Mouse (Mus musculus) liver, adult 2 months (tissue): ENCODE measurements around the gene Kcnj15. TPM values are rescaled to one million over a fixed set of nuclear protein-coding genes. Genes with fewer than 3 reads are reported as not detected.

Experiments used
- DNase-seq: peaks from one replicate; pipeline ENCODE4 v3.0.0-alpha.2; 2011; ENCODE audit warnings: low read depth, low spot score; ENCODE audit errors: extremely low read depth
- H3K27ac ChIP-seq: fragments of 200-500 bp; replicated peaks from 2 replicates; pipeline ENCODE4 v1.5.1; 2012; ENCODE audit warnings: low read depth, mild to moderate bottlenecking, control low read depth, inconsistent platforms, low read length; ENCODE audit not compliant: insufficient read depth
- H3K27me3 ChIP-seq: fragments of 200-500 bp; 2 replicates; pipeline ENCODE4 v1.6.1; 2012; ENCODE audit warnings: mild to moderate bottlenecking, moderate library complexity, low read length, inconsistent platforms; ENCODE audit not compliant: control insufficient read depth, insufficient read depth
- H3K36me3 ChIP-seq: fragments of 200-500 bp; 2 replicates; pipeline ENCODE4 v1.6.1; 2012; ENCODE audit warnings: low read length, inconsistent platforms; ENCODE audit not compliant: control insufficient read depth, insufficient read depth
- H3K4me1 ChIP-seq: fragments of 200-500 bp; 2 replicates; pipeline ENCODE4 v1.6.1; 2011; ENCODE audit warnings: low read length; ENCODE audit not compliant: control insufficient read depth, insufficient read depth
- H3K4me3 ChIP-seq: fragments of 200-500 bp; 2 replicates; pipeline ENCODE4 v1.5.1; 2011; ENCODE audit warnings: low read depth, mild to moderate bottlenecking, control low read depth, low read length, moderate library complexity; ENCODE audit not compliant: insufficient read depth
- H3K79me2 ChIP-seq: fragments of 200-500 bp; 2 replicates; pipeline ENCODE4 v1.6.1; 2012; ENCODE audit warnings: inconsistent platforms, mild to moderate bottlenecking, low read length, moderate library complexity; ENCODE audit not compliant: control insufficient read depth, insufficient read depth
- H3K9ac ChIP-seq: fragments of 200-500 bp; 2 replicates; pipeline ENCODE4 v1.6.1; 2012; ENCODE audit warnings: low read depth, mild to moderate bottlenecking, control low read depth, inconsistent platforms, low read length
- CTCF ChIP-seq: fragments of 200-500 bp; IDR thresholded peaks from 2 replicates; pipeline ENCODE4 v1.5.1; 2011; ENCODE audit warnings: low read depth, low read length, control low read depth
- POLR2A ChIP-seq: fragments of 200-500 bp; IDR thresholded peaks from 2 replicates; pipeline ENCODE4 v1.6.1; 2011; ENCODE audit warnings: low read length, control low read depth; ENCODE audit not compliant: insufficient read depth; ENCODE audit errors: extremely low read depth
- WGBS: fragments of 180-500 bp; shearing (Covaris S2); methylation state at CpG from one replicate; pipeline ENCODE4 v1.1.7; 2018; 5-methylcytosine and 5-hydroxymethylcytosine counted together
- polyA plus RNA-seq: library from polyadenylated mRNA; depleted of rRNA; stranded (reverse); fragments of >200 nt; gene quantifications from 2 replicates; pipeline ENCODE4 v1.2.3, GENCODE M21; 2012; rRNA removed
- total RNA-seq: library from RNA; depleted of rRNA; stranded (reverse); fragments of >200 nt; gene quantifications from 2 replicates; pipeline ENCODE4 v1.2.3, GENCODE M21; 2014; rRNA removed

Gene Kcnj15
- total RNA-seq (0.18 and 0.27 TPM in 2 replicates), polyA plus RNA-seq (0.04 and 0.06 TPM in 2 replicates)

DNA sequence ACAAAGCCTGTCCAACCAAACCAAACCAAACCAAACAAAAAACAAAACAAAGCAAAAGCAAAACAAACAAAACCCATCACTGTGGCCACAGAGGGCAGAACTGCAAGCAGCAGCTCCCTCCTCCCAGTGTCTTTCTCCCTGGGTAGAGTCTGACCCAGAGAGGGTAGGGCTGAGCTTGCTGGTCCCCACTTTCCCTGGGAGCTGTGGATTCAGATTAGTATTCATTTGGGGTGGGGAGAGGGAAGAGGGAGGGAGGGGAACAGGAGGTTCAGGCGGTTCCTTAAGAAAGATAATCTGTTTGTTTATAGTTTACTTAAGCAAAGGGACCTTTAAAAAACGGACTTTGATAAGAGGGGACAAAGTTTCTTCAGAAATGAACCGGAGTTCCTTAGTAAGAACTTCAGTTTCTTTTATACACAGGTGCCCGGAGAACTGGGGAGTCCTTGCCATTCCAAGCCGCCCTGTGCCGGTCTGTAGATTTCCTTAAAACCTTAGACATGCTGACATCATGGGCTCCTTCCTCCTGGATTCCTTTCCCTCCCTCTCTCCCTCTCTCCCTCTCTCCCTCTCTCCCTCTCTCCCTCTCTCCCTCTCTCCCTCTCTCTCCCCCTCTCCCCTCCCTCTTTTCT lies at the start of gene Kcnj15:
Gene Kcnj15 (plus strand): TSS at position 293 of the 629 bp plus-strand sequence.
- WGBS, result 18% methylated on average over 6 of the region's 6 CpGs
- TF ChIP-seq CTCF, result no peak
- no peak for TF ChIP-seq POLR2A

GRCm38 (mm10) chr16:95208243-95208642 lies 49.1 kb upstream of the Kcnj15 start:
- TF ChIP-seq POLR2A (no peak), CTCF (no peak)
- Histone ChIP-seq H3K27ac (no peak overlapping the region), H3K4me3 (no peak overlapping the region), H3K27me3 (no peaks in the 10 kb centered on the region), H3K4me1 (no peaks in the 10 kb centered on the region), H3K79me2 (no peaks in the 10 kb centered on the region), H3K9ac (no peak overlapping the region), H3K36me3 (no peaks in the 10 kb centered on the region)
- DNase-seq, result no peak
- 44% methylated on average over 7 of the region's 7 CpGs for WGBS

More for the DNA sequence above, at the start of gene Kcnj15:
- Histone ChIP-seq H3K9ac (no peak within 1 kb of the TSS), H3K4me3 (no peak within 1 kb of the TSS), H3K27me3 (no peaks in the 10 kb centered on the region), H3K4me1 (no peaks in the 10 kb centered on the region), H3K36me3 (no peaks in the 10 kb centered on the region), H3K27ac (no peak within 1 kb of the TSS), H3K79me2 (no peaks in the 10 kb centered on the region)
- no peak for DNase-seq

GRCm38 (mm10) chr16:95209011-95209466 lies 48.3 kb upstream of the Kcnj15 start:
- H3K79me2 ChIP-seq, result no peaks in the 10 kb centered on the region
- peak; percentile 4 for DNase-seq

DNA sequence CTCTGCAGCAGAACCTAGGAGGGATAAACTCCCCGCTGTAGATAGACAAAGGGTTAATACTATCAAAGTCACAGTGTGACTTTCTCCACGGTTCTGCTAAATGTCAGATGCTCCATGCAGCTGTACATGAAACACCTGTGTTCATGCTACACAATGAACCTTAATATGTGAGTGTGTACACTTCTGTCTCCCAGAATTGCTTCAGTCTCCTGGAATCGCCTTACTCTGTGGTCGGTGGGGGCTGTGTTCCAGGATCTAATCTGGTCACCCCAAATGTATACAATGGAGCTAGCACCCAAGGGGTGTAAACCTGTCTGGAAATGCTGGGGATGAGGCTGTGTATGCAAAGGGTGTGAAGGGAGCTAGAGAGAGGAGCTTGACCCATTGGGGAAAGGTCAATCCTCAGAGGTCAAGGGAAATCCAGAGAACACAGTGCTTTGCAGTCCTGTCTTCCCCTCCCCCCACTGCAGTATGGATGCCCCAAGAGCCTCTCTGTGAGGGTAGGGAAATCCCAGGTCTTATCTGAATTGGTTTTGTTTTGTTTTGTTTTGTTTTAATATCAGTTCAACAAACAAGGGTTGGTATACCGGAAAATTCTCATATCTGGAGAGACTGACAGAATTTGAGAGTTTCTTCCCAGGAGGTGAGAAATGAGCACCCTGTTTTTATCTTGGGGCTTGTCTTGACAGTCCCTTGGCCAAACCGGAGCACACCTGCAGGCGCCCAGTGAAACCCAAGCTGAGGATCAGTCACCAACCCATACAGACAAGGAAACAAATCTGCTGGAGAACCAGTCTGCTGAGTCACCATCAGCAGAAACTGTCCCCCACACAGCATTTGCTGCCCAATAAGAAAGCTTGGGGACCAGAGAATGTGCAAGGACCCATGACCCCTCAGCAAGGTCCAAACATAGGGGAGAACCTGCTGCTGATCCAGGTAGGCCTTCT lies 42.8 kb upstream of the Kcnj15 start:
- H3K79me2 ChIP-seq, result no peaks in the 10 kb centered on the region
- no peaks in the 10 kb centered on the region for H3K36me3 ChIP-seq
- DNase-seq, result no peak
- 65% methylated on average over 7 of the region's 7 CpGs for WGBS
- H3K27me3 ChIP-seq, result no peaks in the 10 kb centered on the region
- no peak overlapping the region for H3K27ac ChIP-seq
- H3K4me1 ChIP-seq, result no peaks in the 10 kb centered on the region
- TF ChIP-seq CTCF (no peak), POLR2A (no peak)
- H3K4me3 ChIP-seq, result no peak overlapping the region
- no peak overlapping the region for H3K9ac ChIP-seq

More at GRCm38 (mm10) chr16:95209011-95209466, 48.3 kb upstream of the Kcnj15 start:
- no peaks in the 10 kb centered on the region for H3K27me3 ChIP-seq
- TF ChIP-seq CTCF (0 out of 2 replicates have a peak, but pooled peaks have one; percentile 11), POLR2A (no peak)
- no peaks in the 10 kb centered on the region for H3K36me3 ChIP-seq
- 38% methylated on average over 1 of the region's 1 CpGs for WGBS
- H3K4me3 ChIP-seq, result no peak overlapping the region
- H3K9ac ChIP-seq, result no peak overlapping the region
- no peak overlapping the region for H3K27ac ChIP-seq
- no peaks in the 10 kb centered on the region for H3K4me1 ChIP-seq

- Histone ChIP-seq H3K27me3 (no peaks in the 10 kb centered on the region), H3K4me1 (no peaks in the 10 kb centered on the region), H3K27ac (no peak overlapping the region), H3K9ac (no peak overlapping the region), H3K36me3 (no peaks in the 10 kb centered on the region), H3K79me2 (no peaks in the 10 kb centered on the region), H3K4me3 (no peak overlapping the region)
- TF ChIP-seq POLR2A, result no peak
- TF ChIP-seq CTCF, result no peak
- DNase-seq, result no peak
- WGBS, result 81% methylated on average over 9 of the region's 9 CpGs
Measured at GRCm38 (mm10) chr16:95215782-95216181, 41.6 kb upstream of the Kcnj15 start.
